Mouse (Mus musculus) limb, embryonic 14.5 days (tissue): ENCODE measurements around the gene Slc12a9. TPM values are rescaled to one million over a fixed set of nuclear protein-coding genes. Genes with fewer than 3 reads are reported as not detected.
"Not testable (repeated sequence)": the region's sequence is repeated elsewhere in the genome, so short reads cannot be mapped to it uniquely, and the experiment has no call there.

Experiments used
- ATAC-seq: fragments of 200-750 bp; cut with Nextera tagmentation; 2 replicates; pipeline ENCODE4 v1.8.0; 2017; ENCODE audit warnings: low read depth, moderate number of reproducible peaks, moderate TSS enrichment; ENCODE audit not compliant: low FRiP score
- DNase-seq: peaks from one replicate; pipeline ENCODE4 v3.0.0-alpha.2; 2015; ENCODE audit warnings: low spot score
- H3K27ac ChIP-seq: fragments of 300-500 bp; sonication (generic); replicated peaks from 2 replicates; pipeline ENCODE4 v1.5.1; 2014; ENCODE audit warnings: low read depth, mild to moderate bottlenecking, low read length, moderate library complexity, mixed read lengths
- H3K27me3 ChIP-seq: fragments of 300-500 bp; sonication (generic); 2 replicates; pipeline ENCODE4 v1.6.1; 2014; ENCODE audit warnings: low read length, mixed read lengths; ENCODE audit not compliant: control insufficient read depth, insufficient read depth
- H3K36me3 ChIP-seq: fragments of 300-500 bp; sonication (generic); 2 replicates; pipeline ENCODE4 v1.6.1; 2014; ENCODE audit warnings: mild to moderate bottlenecking, low read length, moderate library complexity, mixed read lengths; ENCODE audit not compliant: control insufficient read depth, insufficient read depth
- H3K4me1 ChIP-seq: fragments of 300-500 bp; sonication (generic); 2 replicates; pipeline ENCODE4 v1.6.1; 2014; ENCODE audit warnings: antibody characterized with exemption, low read length, mixed read lengths; ENCODE audit not compliant: control insufficient read depth, insufficient read depth
- H3K4me2 ChIP-seq: fragments of 300-500 bp; sonication (generic); replicated peaks from 2 replicates; pipeline ENCODE4 v1.6.1; 2014; ENCODE audit warnings: low read depth, mild to moderate bottlenecking, low read length, moderate library complexity; ENCODE audit not compliant: severe bottlenecking
- H3K4me3 ChIP-seq: fragments of 300-500 bp; sonication (generic); replicated peaks from 2 replicates; pipeline ENCODE4 v1.5.1; 2014; ENCODE audit warnings: low read length
- H3K9ac ChIP-seq: fragments of 300-500 bp; sonication (generic); 2 replicates; pipeline ENCODE4 v1.6.1; 2014; ENCODE audit warnings: mild to moderate bottlenecking, low read depth, low read length, moderate library complexity; ENCODE audit not compliant: severe bottlenecking
- H3K9me3 ChIP-seq: fragments of 300-500 bp; sonication (generic); 2 replicates; pipeline ENCODE4 v1.6.1; 2016; ENCODE audit warnings: low read length; ENCODE audit not compliant: control insufficient read depth
- POLR2A ChIP-seq: fragments of 200-500 bp; IDR thresholded peaks from 2 replicates; pipeline ENCODE4 v1.8.0; 2012; ENCODE audit warnings: inconsistent platforms, mild to moderate bottlenecking, moderate library complexity, borderline replicate concordance; ENCODE audit not compliant: insufficient read depth, insufficient read length; ENCODE audit errors: extremely low read depth
- WGBS: fragments of 180-500 bp; shearing (Covaris S2); extraction: QIAGEN DNeasy Blood & Tissue Kit; methylation state at CpG from one replicate; pipeline ENCODE4 v1.1.7; 2014; 5-methylcytosine and 5-hydroxymethylcytosine counted together
- polyA plus RNA-seq, 2 experiments: library from polyadenylated mRNA; depleted of rRNA in 1 of 2; stranded (reverse) in 1 of 2; unstranded in 1 of 2; fragments of >200 nt; fragmentation: Nextera tagmentation in 1 of 2; extraction: Ambion mirVana in 1 of 2; gene quantifications; 2 replicates each; pipeline versions ENCODE4 v1.2.1 to v1.2.3; 2012 to 2014

The Slc12a9 gene
- polyA plus RNA-seq, 2 experiments = 8.0 to 20.2 TPM

- 2% methylated on average over 40 of the region's 40 CpGs for WGBS
- Histone ChIP-seq H3K27me3 (peaks cover 57% of the 10 kb centered on the region), H3K4me1 (peaks cover 19% of the 10 kb centered on the region), H3K27ac (no peak within 1 kb of the TSS), H3K36me3 (no peaks in the 10 kb centered on the region), H3K9me3 (no peaks in the 10 kb centered on the region), H3K4me2 (peak within 1 kb of the TSS; percentile 82), H3K4me3 (peak within 1 kb of the TSS; percentile 42), H3K9ac (peak within 1 kb of the TSS; percentile 45)
- TF ChIP-seq POLR2A = no peak
- DNase-seq = no peak
- 0 out of 2 replicates have a peak, but pooled peaks have one; percentile 9 for ATAC-seq
These were observed 46.1 kb downstream of the Slc12a9 start, which contains the start of gene Ache for GRCm38 (mm10) chr5:137287032-137287952. TSS of gene Ache (plus strand) at chr5:137287519.

- H3K4me3 ChIP-seq = peak overlapping the region; percentile 42
- H3K27ac ChIP-seq = no peak overlapping the region
- H3K9ac ChIP-seq = no peak overlapping the region
- no peaks in the 10 kb centered on the region for H3K36me3 ChIP-seq
- ATAC-seq = peak; percentile 61
- TF ChIP-seq POLR2A = no peak
- peak overlapping the region; percentile 82 for H3K4me2 ChIP-seq
- WGBS = 2% methylated on average over 16 of the region's 16 CpGs
- DNase-seq = peak; percentile 72
- peaks cover 19% of the 10 kb centered on the region for H3K4me1 ChIP-seq
- peaks cover 51% of the 10 kb centered on the region for H3K27me3 ChIP-seq
- H3K9me3 ChIP-seq = no peaks in the 10 kb centered on the region
These were observed 46.8 kb downstream of the Slc12a9 start for GRCm38 (mm10) chr5:137286655-137287031.

- Histone ChIP-seq H3K4me1 (peaks cover 19% of the 10 kb centered on the region), H3K4me3 (no peak overlapping the region), H3K36me3 (no peaks in the 10 kb centered on the region), H3K4me2 (no peak overlapping the region), H3K9ac (no peak overlapping the region), H3K27me3 (peaks cover 45% of the 10 kb centered on the region), H3K9me3 (no peaks in the 10 kb centered on the region), H3K27ac (no peak overlapping the region)
- ATAC-seq (no peak), DNase-seq (no peak)
- TF ChIP-seq POLR2A = no peak
- WGBS = 48% methylated on average over 7 of the region's 7 CpGs
These were observed 47.4 kb downstream of the Slc12a9 start for GRCm38 (mm10) chr5:137285986-137286385.

GRCm38 (mm10) chr5:137285045-137285444, 48.4 kb downstream of the Slc12a9 start:
- peaks cover 35% of the 10 kb centered on the region for H3K27me3 ChIP-seq
- no peak overlapping the region for H3K4me2 ChIP-seq
- no peak for TF ChIP-seq POLR2A
- no peak overlapping the region for H3K9ac ChIP-seq
- DNase-seq (no peak), ATAC-seq (no peak)
- H3K27ac ChIP-seq = no peak overlapping the region
- H3K4me3 ChIP-seq = no peak overlapping the region
- H3K4me1 ChIP-seq = peaks cover 19% of the 10 kb centered on the region
- no peaks in the 10 kb centered on the region for H3K36me3 ChIP-seq
- no peaks in the 10 kb centered on the region for H3K9me3 ChIP-seq
- 64% methylated on average over 5 of the region's 5 CpGs for WGBS

GRCm38 (mm10) chr5:137284411-137284810, 49.0 kb downstream of the Slc12a9 start:
- not testable (repeated sequence) for H3K9ac ChIP-seq, H3K27ac ChIP-seq, H3K4me3 ChIP-seq, H3K9me3 ChIP-seq, H3K4me2 ChIP-seq, DNase-seq, ATAC-seq, H3K36me3 ChIP-seq
- Histone ChIP-seq H3K27me3 (peaks cover 29% of the 10 kb centered on the region), H3K4me1 (peaks cover 19% of the 10 kb centered on the region)
- WGBS = 87% methylated on average over 4 of the region's 6 CpGs
